Mouse (Mus musculus) stomach, postnatal 0 days (tissue): Measurements from ENCODE around the gene Sema4c.

ENCODE experiments used
- CTCF ChIP-seq: IDR thresholded peaks from 2 replicates; pipeline ENCODE4 v1.5.1; 2016; ENCODE audit warnings: antibody characterized with exemption, low read depth, mild to moderate bottlenecking, moderate library complexity
- EP300 ChIP-seq: optimal IDR thresholded peaks from 2 replicates; pipeline ENCODE3; 2016; ENCODE audit warnings: antibody characterized with exemption

DNA sequence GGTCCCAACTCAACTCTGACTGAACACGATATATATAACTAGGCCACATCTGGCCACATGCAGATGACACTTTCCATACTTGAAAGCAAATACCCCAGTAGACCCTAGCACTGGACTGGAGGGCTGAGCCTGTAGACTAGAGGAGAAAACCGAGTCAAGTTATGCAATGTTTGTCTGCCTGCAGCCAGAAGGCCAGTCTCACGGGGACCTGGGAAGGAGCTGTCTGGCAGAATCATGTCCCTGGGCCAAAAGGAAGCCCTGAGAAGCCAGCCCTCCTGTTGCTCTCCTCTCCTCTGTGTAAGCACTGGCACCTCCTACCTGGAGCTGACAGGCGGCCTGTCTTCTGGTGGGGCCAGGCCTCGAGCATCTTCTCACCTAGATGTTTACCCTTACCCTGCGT lies 17.2 kb upstream of the Sema4c start:
- TF ChIP-seq EP300 (no peak), CTCF (no peak)
